Mouse (Mus musculus) kidney, adult 11 months (tissue): ENCODE measurements around the gene Strap.
A peak's percentile ranks its signal among the peaks of the same experiment; 100 is the strongest.

ENCODE experiments used
- DNase-seq: peaks from one replicate; pipeline ENCODE4 v3.0.0; 2022

Strap gene

DNA sequence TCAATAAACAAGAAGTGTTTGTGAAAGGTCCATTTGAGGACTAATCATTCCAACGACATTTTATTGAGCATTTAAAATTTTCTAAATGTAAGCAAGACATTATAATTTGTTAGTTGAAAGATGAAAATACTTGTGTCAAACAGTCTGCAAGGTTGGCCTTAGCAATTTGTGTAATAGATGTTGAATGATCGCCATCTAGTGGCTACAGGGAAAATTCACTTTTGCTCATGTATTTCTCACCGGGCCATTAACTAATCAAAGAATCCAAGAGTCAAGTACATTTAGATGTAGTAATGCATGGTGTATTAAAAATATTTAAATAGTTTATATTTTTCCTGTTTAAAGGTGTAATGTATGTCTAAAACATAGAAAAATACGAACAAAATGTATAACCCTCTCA, 11.0 kb upstream of the Strap start:
- no peak for DNase-seq

DNA sequence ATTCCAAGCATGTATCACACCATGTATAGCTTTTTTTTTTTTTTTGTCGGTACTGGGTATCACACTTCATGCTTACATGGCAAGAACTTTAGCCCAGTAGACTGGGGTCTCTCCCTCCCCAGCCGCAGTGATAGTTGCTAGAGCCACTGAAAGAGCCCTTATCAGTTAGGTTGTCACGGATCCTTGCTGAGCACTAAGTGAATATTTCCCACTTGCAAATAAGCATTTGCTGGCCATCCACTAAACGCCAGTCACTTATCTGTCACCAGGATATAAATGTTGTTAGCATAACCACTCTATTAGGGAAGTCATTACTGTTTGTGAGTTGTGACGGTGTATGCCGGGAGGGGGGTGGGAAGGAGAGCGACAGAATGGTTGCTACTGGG, 425 bp upstream of the Strap start:
- no peak for DNase-seq

DNA sequence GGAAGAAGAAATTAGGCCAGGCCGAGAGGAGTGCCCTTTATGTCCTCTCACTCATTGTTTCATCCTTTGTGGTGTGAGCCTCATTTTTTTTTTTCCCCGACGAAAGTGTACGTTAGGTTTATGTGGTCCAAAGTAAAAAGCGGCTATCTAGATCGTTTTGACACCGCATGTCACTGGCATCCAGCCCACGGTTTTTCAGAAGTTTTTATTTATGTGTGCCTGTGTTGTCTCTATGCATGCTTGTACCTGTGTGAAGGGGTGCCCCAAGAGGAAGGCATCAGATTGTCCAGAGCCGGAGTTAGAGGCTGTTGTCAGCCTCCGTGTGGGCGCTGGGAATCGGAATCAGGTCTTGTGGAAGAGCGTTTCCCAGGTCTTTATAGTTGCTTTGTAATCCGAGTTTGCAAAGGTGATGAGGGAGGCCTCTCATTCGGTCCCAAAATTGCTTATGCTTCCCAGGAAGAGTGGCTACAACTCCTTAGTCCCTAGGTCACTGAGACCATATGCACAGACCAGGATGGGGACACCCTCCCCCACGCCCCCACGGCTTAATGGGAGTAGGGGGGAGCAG, 877 bp downstream of the Strap start:
- DNase-seq = no peak

DNA sequence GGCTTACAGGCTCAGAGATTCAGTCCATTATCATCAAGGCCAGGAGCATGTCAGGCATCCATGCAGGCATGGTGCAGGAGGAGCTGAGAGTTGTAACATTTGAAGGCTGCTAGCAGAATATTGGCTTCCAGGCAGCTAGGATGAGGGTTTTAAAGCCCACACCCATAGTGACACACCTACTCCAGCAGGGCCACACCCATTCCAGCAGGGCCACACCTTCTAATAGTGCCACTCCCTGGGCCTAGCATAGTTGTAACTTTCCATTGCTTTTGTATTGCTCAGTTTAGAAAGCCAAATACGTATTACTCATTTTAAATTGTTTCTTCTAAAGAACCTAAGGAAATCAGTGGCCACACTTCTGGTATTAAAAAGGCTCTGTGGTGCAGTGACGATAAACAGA, 6.1 kb downstream of the Strap start:
- no peak for DNase-seq

DNA sequence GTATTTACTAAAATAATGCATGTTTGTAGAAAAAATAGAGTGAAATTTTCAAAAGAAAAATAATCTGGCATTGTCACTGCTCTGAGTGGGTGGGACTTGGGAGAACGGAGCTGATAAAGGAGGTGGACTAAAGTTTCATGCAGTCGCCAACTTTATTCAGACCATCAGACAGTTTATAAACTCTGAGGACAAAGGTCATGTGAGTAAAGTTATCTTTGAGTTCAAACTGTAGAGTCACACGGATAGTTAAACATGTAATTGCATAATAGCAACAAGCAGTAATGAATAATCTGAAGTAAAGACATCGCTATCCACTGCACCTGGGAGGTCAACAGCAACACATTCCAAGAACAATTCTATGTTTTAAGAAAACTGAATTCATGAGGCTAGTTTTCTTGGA, 9.8 kb downstream of the Strap start:
- DNase-seq = no peak

DNA sequence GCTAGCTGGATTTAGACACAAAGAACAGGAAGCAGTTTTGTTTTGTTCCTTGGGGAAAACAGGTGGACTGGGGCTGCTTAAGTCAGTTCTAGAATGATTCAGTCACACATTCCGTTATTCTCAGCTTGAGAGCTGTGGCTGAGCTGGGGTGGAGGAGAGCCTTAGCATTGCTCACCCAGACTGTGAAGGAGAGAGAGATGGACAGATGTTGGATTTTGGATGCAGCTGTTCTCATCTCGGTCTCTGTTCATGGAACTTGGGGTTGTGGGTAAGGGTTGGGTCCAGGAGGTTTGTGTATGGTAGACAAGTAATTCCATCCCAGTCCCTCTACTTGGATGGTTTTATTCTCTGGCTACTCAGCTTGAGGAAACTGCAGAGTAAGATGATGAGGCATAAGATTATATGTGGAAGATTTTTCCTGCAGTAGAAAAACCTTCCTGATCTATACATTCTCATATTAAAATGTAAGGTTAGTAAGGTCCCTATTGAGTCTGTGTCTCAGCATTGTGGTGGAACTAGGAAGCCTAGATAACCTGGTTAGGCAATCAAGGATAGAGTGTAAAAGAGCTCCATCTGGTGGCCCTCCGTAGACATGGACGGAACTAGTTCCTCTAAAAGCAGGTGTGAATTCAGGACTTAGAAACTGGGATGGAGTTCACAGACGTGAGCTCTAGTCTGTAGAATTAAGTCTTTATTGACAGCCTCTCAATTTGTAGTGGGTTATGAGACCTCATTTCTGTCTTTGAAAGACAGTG, 12.5 kb downstream of the Strap start:
- DNase-seq = no peak

DNA sequence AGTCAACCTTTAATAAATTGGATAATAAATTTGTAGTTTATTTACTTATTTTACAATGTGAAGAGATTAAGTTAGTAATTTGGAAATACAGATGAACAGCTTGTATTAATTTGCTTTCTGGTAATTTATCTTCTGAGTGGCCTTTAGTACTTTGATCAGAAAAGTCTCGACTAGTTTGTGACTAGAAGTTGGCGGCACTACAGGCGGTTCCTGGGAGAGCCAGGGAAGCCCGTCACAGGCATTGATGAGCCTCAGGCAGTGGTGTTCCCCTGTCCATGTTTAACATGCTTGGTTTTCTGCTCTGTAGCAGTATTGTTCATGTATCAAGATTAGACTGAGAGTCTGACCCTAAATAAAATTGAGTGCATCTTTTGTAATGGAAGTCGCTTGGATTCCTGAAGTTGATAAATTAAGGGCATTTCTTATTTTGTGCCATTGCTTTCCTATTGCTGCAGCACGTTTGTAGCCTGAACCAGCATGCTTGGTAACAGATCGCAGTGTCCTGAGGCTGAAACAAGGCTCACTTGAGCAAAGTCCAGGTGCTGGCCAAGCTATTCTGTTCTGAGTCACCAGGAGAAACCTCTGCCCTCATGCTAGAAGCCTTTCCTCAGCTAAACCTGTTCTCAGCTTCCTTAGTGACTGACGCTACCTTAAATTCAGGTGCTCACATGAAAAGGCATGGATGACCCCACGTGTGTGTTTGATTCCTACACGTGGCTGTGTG, 16.8 kb downstream of the Strap start:
- peak; percentile 73 for DNase-seq

DNA sequence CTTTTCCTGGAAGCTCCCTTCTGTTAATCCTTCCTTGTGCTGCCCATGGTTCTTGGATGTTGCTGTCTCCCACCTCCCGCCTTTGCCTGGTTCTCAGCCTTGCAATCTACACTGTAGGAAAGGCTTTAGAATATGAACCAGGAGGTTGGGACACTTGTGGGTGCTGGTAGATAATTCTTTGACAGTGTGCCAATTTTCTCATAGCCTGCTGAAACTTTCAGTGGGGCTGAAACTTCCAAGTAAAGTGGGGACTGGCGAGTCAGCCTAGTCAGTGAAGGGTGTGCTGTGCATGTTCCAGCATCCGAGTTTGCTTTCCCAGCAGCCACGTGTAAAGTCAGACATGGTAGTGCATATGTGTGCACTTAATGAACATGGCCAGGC, 17.4 kb downstream of the Strap start:
- no peak for DNase-seq

DNA sequence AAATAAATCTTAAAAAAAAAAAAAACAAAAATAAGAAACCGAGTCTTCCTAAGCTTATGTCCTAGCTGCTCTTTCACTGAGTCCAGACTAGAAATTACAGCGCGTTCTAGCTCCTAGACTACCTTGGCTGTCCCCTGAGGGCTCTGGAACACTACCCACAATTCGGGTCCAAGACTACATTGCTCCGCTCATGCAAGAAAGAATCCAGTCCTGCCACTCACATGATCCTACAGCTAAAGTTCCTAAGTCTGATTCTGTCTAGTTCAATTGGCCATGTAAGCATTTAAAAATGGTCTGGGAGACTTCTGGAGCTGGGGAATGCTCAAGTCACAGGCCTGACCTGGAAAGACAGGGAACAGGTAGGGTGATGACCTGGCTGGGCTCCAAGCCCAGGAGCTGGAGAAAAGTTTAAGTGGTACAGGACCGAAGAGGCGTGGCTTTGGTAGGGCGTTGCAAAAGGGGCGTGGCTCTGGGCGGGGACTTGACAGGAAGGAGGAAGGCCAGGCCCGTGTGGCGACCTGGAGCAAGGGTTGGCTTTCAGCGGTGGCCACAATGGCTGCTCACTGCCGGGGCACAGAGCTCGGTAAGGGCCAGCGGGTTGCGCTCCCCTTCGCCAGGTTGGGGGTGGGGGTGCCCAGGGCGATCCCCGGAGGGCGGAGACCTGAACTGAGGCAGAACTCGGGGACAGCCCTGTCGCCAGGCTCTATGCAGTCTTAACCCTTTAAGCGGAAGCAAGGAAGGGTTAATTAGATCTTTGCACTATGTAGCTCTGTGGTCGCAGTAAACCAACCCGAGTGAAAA, 19.4 kb downstream of the Strap start, which contains the start of gene Dera:
Gene Dera, plus strand, starts transcription at position 491 of the 801 bp plus-strand sequence.
- DNase-seq = peak; percentile 93

DNA sequence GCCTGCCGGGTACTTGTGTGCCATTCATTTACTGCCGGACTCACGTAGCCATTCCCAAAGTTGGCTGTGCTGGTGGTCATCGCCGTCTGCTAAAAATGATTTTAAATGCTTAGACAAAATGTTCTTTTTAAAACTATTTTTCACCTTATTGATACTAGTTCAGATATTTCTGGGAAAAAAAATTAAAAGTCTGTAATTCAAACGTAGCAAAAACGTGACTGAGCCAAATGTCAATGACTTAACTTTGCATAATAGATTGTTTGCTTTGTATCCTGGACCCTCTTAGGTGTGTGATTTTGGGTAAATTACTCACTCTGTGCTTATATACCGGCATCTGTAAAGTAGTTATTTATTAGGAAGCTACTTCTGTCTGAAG, 20.0 kb downstream of the Strap start:
- no peak for DNase-seq

DNA sequence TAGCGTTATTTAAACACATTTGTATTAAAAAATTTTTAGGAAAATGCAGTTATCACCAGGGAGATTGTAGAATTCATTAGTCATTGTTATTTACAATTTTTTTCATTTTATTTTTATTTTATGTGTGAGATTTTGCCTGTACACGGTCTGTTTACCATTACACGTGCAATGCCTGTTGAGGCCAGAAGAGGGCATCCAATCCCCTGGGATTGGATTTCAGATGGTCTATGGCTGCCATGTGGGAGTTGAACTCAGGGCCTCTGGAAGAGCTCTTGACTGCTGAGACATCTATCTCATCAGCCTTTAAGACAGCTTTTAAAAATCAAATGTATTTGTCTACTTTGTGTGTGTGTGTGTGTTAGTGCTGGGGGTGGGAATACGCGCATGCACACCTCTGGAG, 21.4 kb downstream of the Strap start:
- DNase-seq = no peak

DNA sequence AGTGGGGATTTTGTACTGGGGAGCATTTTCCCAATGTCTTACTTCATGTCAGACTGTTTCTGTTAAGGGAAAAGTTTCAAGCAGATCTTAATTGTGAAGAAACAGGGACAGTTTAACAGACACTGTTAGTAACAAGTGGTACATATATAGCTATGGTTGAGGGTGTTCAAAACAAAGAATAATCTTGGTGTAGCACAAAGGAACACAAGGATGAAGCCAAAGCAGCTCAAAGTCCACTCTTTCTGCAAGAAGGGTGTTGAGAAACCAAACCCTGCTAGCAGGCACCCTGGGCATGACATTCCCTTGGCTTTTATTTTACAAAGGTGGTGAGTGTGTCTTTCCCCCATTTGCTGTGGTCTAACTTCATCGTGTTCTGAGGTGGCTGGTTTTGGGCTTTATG, 23.0 kb downstream of the Strap start:
- DNase-seq = no peak

DNA sequence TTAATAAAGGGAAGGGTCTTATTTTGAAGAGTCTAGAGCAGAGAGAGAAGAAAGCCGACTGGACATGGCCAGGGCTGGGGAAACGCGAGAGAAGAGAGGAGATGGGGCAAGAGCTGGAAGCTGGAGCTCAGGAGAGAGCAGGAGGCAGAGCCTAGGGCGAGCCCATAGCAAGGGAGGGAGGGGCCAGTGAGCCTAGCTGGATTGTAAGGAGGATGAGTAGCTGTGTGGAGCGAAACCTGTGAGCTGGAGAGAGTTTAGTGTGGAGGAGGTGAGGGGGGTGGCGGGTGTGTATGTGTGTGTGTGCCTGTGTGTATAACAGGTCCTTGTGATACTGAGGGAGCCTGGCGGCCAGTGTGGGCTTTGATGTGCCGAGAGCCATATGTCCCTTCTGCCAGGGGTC, 24.8 kb downstream of the Strap start:
- no peak for DNase-seq

DNA sequence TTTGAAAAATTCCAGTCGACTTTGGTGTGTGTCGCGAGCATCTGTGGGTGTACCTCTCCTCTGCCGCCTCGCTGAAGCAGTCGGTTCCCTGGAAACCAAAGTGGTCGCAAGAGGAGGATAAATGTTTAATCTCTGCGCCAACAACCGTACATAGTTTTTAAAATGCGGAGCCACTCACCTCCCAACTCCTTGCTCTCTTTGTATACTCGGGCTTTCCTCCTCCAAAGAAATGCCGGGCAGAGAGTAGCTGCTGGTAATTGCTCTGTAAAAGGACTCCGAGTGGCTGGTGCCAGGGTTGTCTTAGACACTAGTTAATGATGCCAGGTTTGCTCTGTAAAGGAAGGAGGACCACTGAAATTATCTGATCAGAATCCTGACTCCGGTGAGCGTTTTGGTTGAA, 26.1 kb downstream of the Strap start:
- DNase-seq = no peak

DNA sequence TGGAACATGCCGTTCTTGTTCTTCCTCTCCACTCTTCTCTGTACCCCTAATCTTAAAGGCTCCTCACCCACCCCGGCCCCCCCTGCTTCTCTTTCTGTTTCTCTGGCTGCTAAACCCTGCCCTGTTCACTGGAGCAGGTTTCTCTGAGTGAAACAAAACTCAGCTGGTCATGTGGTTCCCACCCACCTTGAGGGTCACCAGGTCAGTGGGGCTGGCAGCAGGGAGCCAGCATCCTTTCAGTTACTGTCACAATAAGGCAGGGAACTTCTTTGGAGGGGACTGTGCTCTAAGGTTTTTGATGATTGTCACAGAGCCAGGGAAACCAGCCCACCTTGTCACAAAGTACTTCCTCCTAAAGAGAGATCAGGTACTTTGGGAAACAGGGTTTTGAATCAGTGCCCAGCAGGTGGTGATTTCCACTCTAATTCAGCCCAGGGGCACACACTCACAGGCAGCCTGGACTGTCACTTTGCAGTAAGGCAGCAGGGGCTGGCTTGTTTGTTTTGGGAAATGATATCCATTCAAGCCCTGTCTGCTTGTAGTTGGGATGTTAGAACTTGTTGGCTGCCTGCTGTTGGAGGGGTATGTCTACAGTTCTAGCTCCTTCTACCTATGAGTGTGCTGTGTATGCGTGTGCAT, 29.8 kb downstream of the Strap start:
- no peak for DNase-seq

DNA sequence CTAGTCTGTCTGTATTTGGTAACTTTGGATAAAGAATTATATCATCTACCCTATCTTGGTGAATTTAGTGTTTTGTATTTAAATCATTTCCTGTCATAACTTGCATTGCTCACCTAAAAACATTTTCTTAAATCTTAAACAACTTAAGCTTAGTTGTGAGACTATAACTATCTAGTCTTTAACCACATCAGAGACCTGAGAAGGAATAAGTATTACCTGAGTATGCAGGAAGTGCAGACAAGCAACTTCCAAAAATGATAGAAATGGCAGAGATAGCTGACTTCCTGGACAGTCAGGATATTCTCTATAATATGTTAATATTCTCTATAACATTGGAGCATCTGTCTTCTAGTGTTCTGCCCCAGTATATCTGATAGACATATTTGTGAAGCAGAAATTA, 31.3 kb downstream of the Strap start:
- DNase-seq = no peak

DNA sequence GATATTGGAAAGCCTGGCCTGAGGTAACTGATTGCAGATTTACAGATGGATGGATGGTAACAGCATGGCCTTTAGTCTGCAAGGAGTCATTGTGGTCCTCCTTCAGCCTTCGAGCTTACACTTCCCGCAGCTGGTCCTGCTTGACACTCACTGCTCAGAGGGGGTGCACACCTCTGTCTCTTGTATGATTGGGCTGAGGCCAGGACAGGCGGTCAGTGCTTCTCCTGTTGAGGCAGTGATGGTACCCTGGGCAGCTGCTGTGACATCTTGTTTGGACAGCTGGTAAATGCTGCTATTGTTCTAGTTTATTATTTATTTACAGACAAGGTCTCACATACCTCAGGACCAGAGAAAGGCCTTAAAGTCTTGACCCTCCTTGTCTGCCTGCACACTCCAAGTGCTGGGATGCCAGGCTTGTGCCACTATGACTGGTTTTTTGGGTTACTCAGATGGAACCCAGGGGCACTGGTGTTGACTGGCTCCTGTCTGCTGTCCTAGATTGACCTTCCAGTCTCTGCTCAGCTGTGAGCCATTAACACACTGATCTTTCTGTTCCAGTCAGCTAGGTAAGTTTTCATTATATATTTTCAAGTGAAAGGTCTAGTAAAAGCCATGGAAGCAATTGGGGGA, 36.9 kb downstream of the Strap start:
- no peak for DNase-seq

DNA sequence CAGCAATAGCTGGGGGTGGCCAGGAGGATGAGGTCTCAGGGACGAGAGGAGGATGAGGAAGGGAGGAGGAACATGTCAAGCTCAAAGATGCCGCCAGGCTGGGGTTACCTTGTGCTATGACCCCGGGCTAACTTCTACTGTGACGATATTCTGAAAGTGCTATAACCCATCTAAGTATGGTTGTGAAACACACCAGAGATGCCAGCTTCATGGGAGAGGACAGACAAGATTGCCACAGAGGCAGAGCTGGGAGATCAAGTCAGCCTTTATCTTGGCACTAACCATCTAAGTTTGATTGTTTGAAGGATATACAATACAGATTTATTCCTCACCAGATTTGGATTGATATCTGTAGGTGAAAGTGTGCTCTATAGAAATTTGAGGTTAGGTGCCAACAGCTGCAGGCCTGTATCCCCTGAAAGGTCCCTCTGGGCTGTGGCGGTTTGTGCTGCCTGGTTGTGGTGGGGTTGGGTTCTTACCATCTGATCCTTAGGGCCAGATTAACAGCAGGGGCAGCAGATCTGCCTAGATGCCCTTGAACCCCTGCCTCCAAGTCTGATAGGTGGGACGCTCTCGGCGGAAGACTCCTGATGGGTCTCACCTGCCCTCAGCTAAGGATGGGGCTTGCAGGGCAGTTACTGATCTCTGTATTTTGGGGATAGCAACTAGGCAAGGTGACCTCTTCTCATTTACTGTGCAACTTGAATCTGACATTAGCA, 38.2 kb downstream of the Strap start:
- DNase-seq = no peak

DNA sequence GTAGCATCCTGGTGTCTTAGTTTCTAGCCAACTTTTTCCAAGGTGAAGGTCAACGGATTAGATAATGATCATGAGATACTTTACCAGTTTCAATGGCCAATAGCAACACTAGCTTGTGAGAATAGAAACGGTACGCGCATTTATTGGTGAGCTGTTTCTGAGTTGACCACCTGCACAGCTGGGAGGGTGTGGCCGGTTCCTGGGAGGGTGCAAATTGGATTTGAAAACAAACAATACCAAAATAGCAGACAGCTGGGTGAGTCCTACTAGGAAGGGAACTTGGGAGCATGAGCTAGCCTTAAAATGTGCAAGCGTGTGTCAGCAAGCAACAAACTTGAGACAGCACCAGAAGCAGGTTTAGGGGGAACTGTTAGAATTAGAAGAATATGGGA, 38.8 kb downstream of the Strap start:
- DNase-seq = no peak

DNA sequence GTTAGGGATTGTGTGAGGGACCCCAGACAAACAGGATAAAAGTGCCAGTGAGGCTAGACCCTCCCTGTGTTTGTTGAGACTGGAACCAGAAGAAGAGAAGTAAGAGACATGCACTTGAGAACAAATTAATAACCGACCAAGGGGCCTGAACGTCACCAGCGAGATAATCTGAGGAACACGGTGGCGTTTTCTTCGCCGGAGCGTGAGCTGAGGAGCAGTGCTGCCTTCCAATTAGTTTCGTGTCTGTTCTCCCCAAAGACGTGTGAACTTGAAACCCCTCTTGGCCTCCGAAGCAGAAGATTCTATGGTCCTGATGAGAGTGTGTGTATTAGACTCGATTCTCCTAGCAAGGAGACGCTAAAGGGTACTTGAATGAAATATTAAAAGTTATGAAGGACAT, 39.3 kb downstream of the Strap start:
- no peak for DNase-seq

DNA sequence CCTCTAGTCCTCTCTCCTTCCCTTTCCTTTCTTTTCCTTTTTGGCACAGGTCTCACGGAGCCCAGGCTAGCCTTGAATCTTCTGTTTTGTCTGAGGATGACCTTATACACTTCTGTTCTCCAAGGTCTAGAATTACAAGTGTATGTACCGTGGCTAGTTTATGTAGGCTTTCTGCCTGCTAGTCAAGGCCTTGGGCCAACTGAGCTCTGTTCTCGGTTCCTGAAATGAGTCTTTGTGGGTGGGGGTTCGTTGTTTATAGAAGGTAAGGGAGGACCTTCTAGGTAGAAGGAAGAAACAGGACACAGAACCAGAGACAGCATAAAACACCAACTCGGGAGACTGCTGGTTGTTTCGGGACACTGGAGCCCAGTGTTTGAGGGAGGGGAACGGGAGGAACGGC, 40.3 kb downstream of the Strap start:
- DNase-seq = no peak

DNA sequence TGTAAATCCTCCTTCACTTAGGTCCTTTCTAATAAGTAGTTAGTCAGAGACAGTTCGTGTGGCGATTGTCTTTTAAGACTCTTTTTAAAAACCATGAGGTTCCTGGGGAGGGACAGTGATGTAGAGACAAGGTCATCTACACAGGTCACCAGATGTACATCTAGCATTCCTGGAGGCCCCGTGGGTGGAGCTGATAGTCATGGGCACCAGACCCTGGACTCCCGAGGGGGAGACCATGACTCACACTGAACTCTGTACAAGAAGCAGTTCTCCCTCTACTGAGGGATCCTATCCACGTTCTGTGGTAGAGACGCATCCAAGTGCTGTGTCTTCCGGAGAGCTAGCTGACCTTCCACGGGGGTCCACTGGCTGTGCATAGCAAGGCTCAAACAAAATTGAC, 42.1 kb downstream of the Strap start:
- no peak for DNase-seq
